ENCODE assay signal across 27 mouse cellular contexts in the genomic region with DNA sequence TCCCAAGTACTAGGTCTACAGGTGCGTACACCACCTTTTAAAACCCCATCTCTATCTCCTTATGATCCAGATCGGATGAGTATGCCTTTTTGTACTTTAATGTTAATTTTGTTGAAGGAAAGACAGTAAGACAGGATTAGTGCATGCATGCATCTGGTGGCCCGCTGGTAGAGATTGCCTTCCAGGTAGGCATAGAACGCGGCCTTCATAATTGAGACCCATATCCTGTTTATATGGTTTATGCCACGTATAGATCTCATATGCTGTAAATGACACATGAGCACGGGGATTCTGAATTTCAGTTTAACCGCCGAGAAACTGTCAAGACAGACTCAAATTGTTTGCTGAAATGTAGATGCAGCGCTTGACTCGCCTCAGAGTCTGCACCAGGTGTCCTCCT.
A peak's percentile ranks its signal among the peaks of the same experiment; 100 is the strongest.
DNase-seq lines count a peak whose midpoint lies in the region; ATAC-seq and TF ChIP-seq lines count a peak whose summit lies in the region.
"Had no signal": no experiment of that assay in that cellular context is flagged by ENCODE, and none has a peak within 500 bp of the region (broad histone marks: within the 10 kb centered on the region; RNA-seq: fewer than 3 reads in every experiment).

No protein-coding gene starts in this region.

- TF ChIP-seq CTCF in heart, adult 2 months (IDR thresholded peaks at IDR 0.05): no peak
- no peak for TF ChIP-seq CTCF in ES-Bruce4 (IDR thresholded peaks at IDR 0.05; ENCODE audit: low read depth, low read length)

- no peak for TF ChIP-seq EP300 in heart, adult 2 months (IDR thresholded peaks at IDR 0.05; ENCODE audit: insufficient read depth, low read depth, low read length)
- no peak for TF ChIP-seq EP300 in ES-Bruce4 (IDR thresholded peaks at IDR 0.05; ENCODE audit: insufficient read depth, low read depth, low read length)

- H3K79me2 ChIP-seq in heart, adult 2 months (replicated peaks; ENCODE audit: control insufficient read depth, insufficient read depth, low read length): no peaks in the 10 kb centered on the region

- H3K9me3 ChIP-seq in heart, embryonic 16.5 days (replicated peaks; ENCODE audit: control insufficient read depth, low read length): no peaks in the 10 kb centered on the region
- no peaks in the 10 kb centered on the region for H3K9me3 ChIP-seq in ES-Bruce4 (replicated peaks; ENCODE audit: control insufficient read depth, insufficient read depth, low read length, poor library complexity, severe bottlenecking)
- H3K9me3 ChIP-seq: embryonic facial prominence, embryonic 13.5 days; embryonic facial prominence, embryonic 15.5 days; forebrain, embryonic 10.5 days; forebrain, embryonic 12.5 days had no signal

- no peak overlapping the region for H3K4me2 ChIP-seq in heart, embryonic 16.5 days (ENCODE audit: low read depth, low read length)
- H3K4me2 ChIP-seq: embryonic facial prominence, embryonic 13.5 days; embryonic facial prominence, embryonic 15.5 days; forebrain, embryonic 12.5 days had no signal

- H3K36me3 ChIP-seq in heart, embryonic 16.5 days (ENCODE audit: control insufficient read depth, insufficient read depth): no peaks in the 10 kb centered on the region
- peaks cover 6% of the 10 kb centered on the region for H3K36me3 ChIP-seq in heart, adult 2 months (ENCODE audit: control insufficient read depth, insufficient read depth, low read length)
- no peaks in the 10 kb centered on the region for H3K36me3 ChIP-seq in ES-Bruce4 (ENCODE audit: control insufficient read depth, insufficient read depth, low read length, poor library complexity, severe bottlenecking)
- H3K36me3 ChIP-seq: embryonic facial prominence, embryonic 15.5 days; forebrain, embryonic 12.5 days had no signal

- intact Hi-C loops in heart, adult 2 months (cut with DNase I): loop anchor here (2.0 kb wide), 1 partner anchor 16 kb away; no protein-coding TSS in a partner anchor

- ATAC-seq in heart, embryonic 16.5 days (replicated peaks; ENCODE audit: extremely low read depth, insufficient read depth, low FRiP score): no peak
- ATAC-seq: CD4-positive, CD25-positive, alpha-beta regulatory T cell, adult 4 months; forebrain, embryonic 14.5 days; forebrain, embryonic 16.5 days had no signal

- DNase-seq in heart, adult 2 months: no peak
- DNase-seq in thymus, postnatal 0 days (ENCODE audit: low spot score): peak; percentile 63
- no peak for DNase-seq in thymus, postnatal 10 days (ENCODE audit: low spot score in 2 of 2)
- DNase-seq in induced T-regulatory cell, adult 2 months (ENCODE audit: low read depth): peak; percentile 66
- no peak for DNase-seq in cerebellum, adult 9-11 months
- DNase-seq in spleen, postnatal 10 days (ENCODE audit: low spot score in 2 of 2): no peak
- DNase-seq: adrenal gland, adult 8-10 months; adrenal gland, postnatal 14 days; adrenal gland, postnatal 36 days; B cell, adult 2 months; cerebellum, adult 11-12 months; cerebellum, adult 2 months; cerebellum, adult 9-10 months; cerebellum, postnatal 14 days; cerebellum, postnatal 36 days; embryo, embryonic 11 days had no signal

- H3K9ac ChIP-seq in heart, embryonic 16.5 days (ENCODE audit: low read length): no peak overlapping the region
- H3K9ac ChIP-seq in heart, adult 2 months (ENCODE audit: low read depth, low read length): no peak overlapping the region
- H3K9ac ChIP-seq in ES-Bruce4 (ENCODE audit: low read depth, poor library complexity, severe bottlenecking): no peak overlapping the region
- H3K9ac ChIP-seq: embryonic facial prominence, embryonic 13.5 days; embryonic facial prominence, embryonic 15.5 days; forebrain, embryonic 12.5 days had no signal

- H3K4me1 ChIP-seq in heart, embryonic 16.5 days (ENCODE audit: control insufficient read depth, insufficient read depth, low read length): peaks cover 53% of the 10 kb centered on the region
- peaks cover 23% of the 10 kb centered on the region for H3K4me1 ChIP-seq in heart, adult 2 months (ENCODE audit: control insufficient read depth, insufficient read depth, low read length)
- H3K4me1 ChIP-seq in ES-Bruce4 (ENCODE audit: control insufficient read depth, insufficient read depth, low read length): peaks cover 9% of the 10 kb centered on the region

- TF ChIP-seq POLR2A in heart, adult 2 months (IDR thresholded peaks at IDR 0.05; ENCODE audit: insufficient read depth, low read depth, low read length): no peak
- TF ChIP-seq POLR2A in ES-Bruce4 (IDR thresholded peaks at IDR 0.05; ENCODE audit: insufficient read depth, low read length): no peak

- no peak overlapping the region for H3K4me3 ChIP-seq in heart, embryonic 16.5 days (ENCODE audit: low read length)
- no peak overlapping the region for H3K4me3 ChIP-seq in heart, adult 2 months
- no peak overlapping the region for H3K4me3 ChIP-seq in ES-Bruce4 (ENCODE audit: low read depth, low read length)
- H3K4me3 ChIP-seq: embryonic facial prominence, embryonic 13.5 days; embryonic facial prominence, embryonic 15.5 days; erythroblast, embryonic 14.5 days; forebrain, embryonic 10.5 days; forebrain, embryonic 12.5 days had no signal

- peak overlapping the region; percentile 42; the same call in 1 of the 2 replicates for H3K27ac ChIP-seq in heart, embryonic 16.5 days (ENCODE audit: low read length)
- H3K27ac ChIP-seq in heart, adult 2 months: no peak overlapping the region
- peak overlapping the region; percentile 21 for H3K27ac ChIP-seq in ES-Bruce4 (ENCODE audit: insufficient read depth, low read length)
- H3K27ac ChIP-seq: embryonic facial prominence, embryonic 13.5 days; embryonic facial prominence, embryonic 15.5 days; forebrain, embryonic 10.5 days; forebrain, embryonic 12.5 days had no signal

- 84% methylated on average over 11 of the region's 11 CpGs for WGBS in heart, embryonic 16.5 days
- WGBS in heart, adult 2 months: 96% methylated on average over 11 of the region's 11 CpGs

- no peaks in the 10 kb centered on the region for H3K27me3 ChIP-seq in heart, embryonic 16.5 days (ENCODE audit: control insufficient read depth, insufficient read depth, low read length)
- no peaks in the 10 kb centered on the region for H3K27me3 ChIP-seq in heart, adult 2 months (ENCODE audit: control insufficient read depth, insufficient read depth, low read length)
- no peaks in the 10 kb centered on the region for H3K27me3 ChIP-seq in ES-Bruce4 (ENCODE audit: control insufficient read depth, insufficient read depth, low read length, poor library complexity, severe bottlenecking)
- H3K27me3 ChIP-seq: CH12.LX; embryonic facial prominence, embryonic 13.5 days; embryonic facial prominence, embryonic 15.5 days; forebrain, embryonic 12.5 days had no signal

Comparison
In these comparisons a context has a peak if more than half of its experiments do, and no peak if none do; other contexts are left out.
1. DNase-seq: peak in thymus, postnatal 0 days (single experiment) and induced T-regulatory cell, adult 2 months (single experiment); none in heart, adult 2 months (0 of 2), thymus, postnatal 10 days (0 of 2), cerebellum, adult 9-11 months (single experiment) and spleen, postnatal 10 days (0 of 2).